Mouse (Mus musculus) bone marrow, adult 2 months (tissue): Measurements from ENCODE around the gene Lsm4.

Experiments used
- CTCF ChIP-seq: fragments of 200-500 bp; IDR thresholded peaks from 2 replicates; pipeline ENCODE4 v1.5.1; 2011; ENCODE audit warnings: low read length, control low read depth; ENCODE audit not compliant: control insufficient read depth, insufficient read depth
- POLR2A ChIP-seq: fragments of 200-500 bp; IDR thresholded peaks from 2 replicates; pipeline ENCODE4 v1.6.1; 2011; ENCODE audit warnings: low read depth, mild to moderate bottlenecking, control low read depth, low read length, borderline replicate concordance; ENCODE audit not compliant: control insufficient read depth

GRCm38 (mm10) chr8:70687576-70687975 is 14.5 kb downstream of the Lsm4 start:
- TF ChIP-seq CTCF (no peak), POLR2A (no peak)
